Mouse (Mus musculus) forebrain, embryonic 15.5 days (tissue): Measurements from ENCODE around the gene Zc3h10. TPM values are rescaled to one million over a fixed set of nuclear protein-coding genes. Genes with fewer than 3 reads are reported as not detected.
A peak's percentile ranks its signal among the peaks of the same experiment; 100 is the strongest.

Experiments
- ATAC-seq: fragments of 200-750 bp; cut with Nextera tagmentation; replicated peaks from 2 replicates; pipeline ENCODE4 v1.8.0; 2017; ENCODE audit warnings: mild to moderate bottlenecking, moderate TSS enrichment, moderate library complexity
- H3K27ac ChIP-seq: fragments of 300-500 bp; sonication (generic); replicated peaks from 2 replicates; pipeline ENCODE4 v1.5.1; 2015; ENCODE audit warnings: mild to moderate bottlenecking, inconsistent platforms
- H3K27me3 ChIP-seq: fragments of 300-500 bp; sonication (generic); 2 replicates; pipeline ENCODE4 v1.6.1; 2015; ENCODE audit warnings: inconsistent platforms
- H3K36me3 ChIP-seq: fragments of 300-500 bp; sonication (generic); 2 replicates; pipeline ENCODE4 v1.6.1; 2015; ENCODE audit warnings: mild to moderate bottlenecking, inconsistent platforms
- H3K4me1 ChIP-seq: fragments of 300-500 bp; sonication (generic); 2 replicates; pipeline ENCODE4 v1.6.1; 2015; ENCODE audit warnings: inconsistent platforms
- H3K4me2 ChIP-seq: fragments of 300-500 bp; sonication (generic); replicated peaks from 2 replicates; pipeline ENCODE4 v1.6.1; 2015; ENCODE audit warnings: mild to moderate bottlenecking, inconsistent platforms
- H3K4me3 ChIP-seq: fragments of 300-500 bp; sonication (generic); 2 replicates; pipeline ENCODE4 v1.5.1; 2015; ENCODE audit warnings: mild to moderate bottlenecking, inconsistent platforms
- H3K9ac ChIP-seq: fragments of 300-500 bp; sonication (generic); replicated peaks from 2 replicates; pipeline ENCODE4 v1.6.1; 2015; ENCODE audit warnings: mild to moderate bottlenecking, inconsistent platforms
- H3K9me3 ChIP-seq: fragments of 300-500 bp; sonication (generic); 2 replicates; pipeline ENCODE4 v1.6.1; 2016; ENCODE audit warnings: inconsistent platforms
- WGBS: fragments of 180-500 bp; shearing (Covaris S2); methylation state at CpG from one replicate; pipeline ENCODE4 v1.1.7; 2015; ENCODE audit warnings: mixed read lengths; 5-methylcytosine and 5-hydroxymethylcytosine counted together
- polyA plus RNA-seq: library from polyadenylated mRNA; unstranded; fragments of >200 nt; fragmentation: Nextera tagmentation; extraction: Ambion mirVana; gene quantifications from 2 replicates; pipeline ENCODE4 v1.2.1, GENCODE M21; 2015

The Zc3h10 gene
- polyA plus RNA-seq, 1 experiment from 2014 or later = 24.5 TPM

- Histone ChIP-seq H3K27ac (no peak overlapping the region), H3K9me3 (no peaks in the 10 kb centered on the region), H3K27me3 (no peaks in the 10 kb centered on the region), H3K4me1 (peaks cover 15% of the 10 kb centered on the region), H3K36me3 (no peaks in the 10 kb centered on the region), H3K4me2 (no peak overlapping the region), H3K9ac (0 out of 2 replicates have a peak overlapping the region, but pooled peaks have one; percentile 8), H3K4me3 (no peak overlapping the region)
- ATAC-seq = no peak
- WGBS = 84% methylated on average over 5 of the region's 5 CpGs
Measured at GRCm38 (mm10) chr10:128502341-128502740, 45.2 kb downstream of the Zc3h10 start.

DNA sequence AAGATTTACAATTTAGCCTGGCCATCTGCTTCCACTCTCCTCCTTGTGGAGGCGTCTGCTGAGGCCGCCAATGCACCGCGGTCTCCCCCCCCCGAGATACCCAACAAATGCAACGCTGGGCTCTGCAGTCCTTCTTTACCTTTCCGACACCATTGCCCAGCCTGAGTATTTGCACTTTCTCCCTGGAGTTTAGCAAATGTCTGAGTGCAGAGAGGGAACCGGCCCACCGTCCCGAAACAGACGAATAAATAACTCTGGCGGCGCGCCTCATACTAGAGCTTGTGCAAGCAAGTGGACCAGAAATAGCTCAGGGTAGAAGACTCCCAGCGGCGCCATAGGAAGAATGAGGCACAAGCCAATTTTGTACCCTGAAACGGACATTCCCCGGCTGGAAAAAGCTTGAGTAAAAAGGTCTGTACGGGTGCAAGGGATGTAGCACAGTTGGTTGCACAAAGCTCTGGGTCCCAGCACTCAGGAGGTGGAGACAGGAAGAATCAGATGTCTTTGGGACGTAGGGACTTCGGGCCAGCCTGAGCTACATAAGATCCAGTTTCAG, 48.4 kb downstream of the Zc3h10 start:
- peak overlapping the region; percentile 79 for H3K27ac ChIP-seq
- H3K4me3 ChIP-seq = peak overlapping the region; percentile 82
- H3K9ac ChIP-seq = peak overlapping the region; percentile 55
- peaks cover 27% of the 10 kb centered on the region for H3K4me1 ChIP-seq
- no peaks in the 10 kb centered on the region for H3K9me3 ChIP-seq
- peak; percentile 17 for ATAC-seq
- H3K36me3 ChIP-seq = no peaks in the 10 kb centered on the region
- WGBS = 2% methylated on average over 21 of the region's 21 CpGs
- H3K27me3 ChIP-seq = no peaks in the 10 kb centered on the region
- peak overlapping the region; percentile 75 for H3K4me2 ChIP-seq

GRCm38 (mm10) chr10:128498590-128498989, 49.0 kb downstream of the Zc3h10 start, which contains the start of gene Myl6b:
Myl6b (minus strand) TSS chr10:128498685.
- no peaks in the 10 kb centered on the region for H3K27me3 ChIP-seq
- H3K36me3 ChIP-seq = no peaks in the 10 kb centered on the region
- peak within 1 kb of the TSS; percentile 82 for H3K4me3 ChIP-seq
- H3K4me2 ChIP-seq = peak within 1 kb of the TSS; percentile 75
- H3K9me3 ChIP-seq = no peaks in the 10 kb centered on the region
- under 1% methylated on average over 27 of the region's 27 CpGs for WGBS
- H3K27ac ChIP-seq = peak within 1 kb of the TSS; percentile 79
- peak within 1 kb of the TSS; percentile 55 for H3K9ac ChIP-seq
- ATAC-seq = peak; percentile 69
- peaks cover 27% of the 10 kb centered on the region for H3K4me1 ChIP-seq

- Histone ChIP-seq H3K27ac (no peak overlapping the region), H3K27me3 (no peaks in the 10 kb centered on the region), H3K4me2 (no peak overlapping the region), H3K9ac (no peak overlapping the region), H3K9me3 (no peaks in the 10 kb centered on the region), H3K36me3 (no peaks in the 10 kb centered on the region), H3K4me1 (peaks cover 34% of the 10 kb centered on the region), H3K4me3 (no peak overlapping the region)
- ATAC-seq = no peak
- WGBS = 45% methylated on average over 6 of the region's 6 CpGs
Measured at GRCm38 (mm10) chr10:128497134-128497737, 50.3 kb downstream of the Zc3h10 start.

- 0 out of 2 replicates have a peak, but pooled peaks cover 3% of the 10 kb centered on the region for H3K36me3 ChIP-seq
- H3K27ac ChIP-seq = no peak overlapping the region
- H3K27me3 ChIP-seq = no peaks in the 10 kb centered on the region
- no peak overlapping the region for H3K4me3 ChIP-seq
- no peak overlapping the region for H3K9ac ChIP-seq
- peaks cover 41% of the 10 kb centered on the region for H3K4me1 ChIP-seq
- no peaks in the 10 kb centered on the region for H3K9me3 ChIP-seq
- no peak for ATAC-seq
- 23% methylated on average over 6 of the region's 6 CpGs for WGBS
- no peak overlapping the region for H3K4me2 ChIP-seq
Measured at GRCm38 (mm10) chr10:128496509-128497077, 51.0 kb downstream of the Zc3h10 start.

DNA sequence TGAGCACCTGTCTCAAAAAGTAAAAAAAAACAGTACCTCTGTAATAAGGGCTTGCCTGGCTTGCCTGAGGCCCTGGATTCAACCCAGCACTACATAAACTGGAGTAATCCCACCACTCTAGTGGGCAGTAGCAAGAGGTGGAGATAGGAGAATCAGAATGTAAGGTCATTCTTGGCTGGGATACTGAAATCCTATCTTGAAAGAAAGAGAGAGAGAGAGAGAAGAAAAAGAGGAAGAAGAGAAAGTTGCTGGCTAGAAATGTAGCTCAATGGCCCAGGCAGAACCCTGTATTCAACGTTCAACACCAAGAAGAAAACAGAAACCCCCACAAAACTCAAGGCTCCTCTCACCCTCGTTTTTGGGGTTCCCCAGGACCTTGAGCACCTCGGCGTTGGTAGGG, 51.7 kb downstream of the Zc3h10 start:
- no peak overlapping the region for H3K9ac ChIP-seq
- ATAC-seq = no peak

GRCm38 (mm10) chr10:128495270-128495669, 52.3 kb downstream of the Zc3h10 start:
- no peak overlapping the region for H3K9ac ChIP-seq
- 82% methylated on average over 2 of the region's 2 CpGs for WGBS
- no peak overlapping the region for H3K4me2 ChIP-seq
- H3K27ac ChIP-seq = no peak overlapping the region
- peaks cover 15% of the 10 kb centered on the region for H3K36me3 ChIP-seq
- peak overlapping the region; percentile 74; the same call in 1 of the 2 replicates for H3K4me3 ChIP-seq
- no peaks in the 10 kb centered on the region for H3K27me3 ChIP-seq
- H3K4me1 ChIP-seq = peaks cover 50% of the 10 kb centered on the region
- no peaks in the 10 kb centered on the region for H3K9me3 ChIP-seq
- no peak for ATAC-seq

More for the DNA sequence above, 51.7 kb downstream of the Zc3h10 start:
- WGBS = 77% methylated on average over 4 of the region's 4 CpGs
- no peaks in the 10 kb centered on the region for H3K9me3 ChIP-seq
- H3K27me3 ChIP-seq = no peaks in the 10 kb centered on the region
- H3K4me2 ChIP-seq = no peak overlapping the region
- peaks cover 48% of the 10 kb centered on the region for H3K4me1 ChIP-seq
- no peak overlapping the region for H3K27ac ChIP-seq
- H3K4me3 ChIP-seq = no peak overlapping the region
- 0 out of 2 replicates have a peak, but pooled peaks cover 10% of the 10 kb centered on the region for H3K36me3 ChIP-seq

DNA sequence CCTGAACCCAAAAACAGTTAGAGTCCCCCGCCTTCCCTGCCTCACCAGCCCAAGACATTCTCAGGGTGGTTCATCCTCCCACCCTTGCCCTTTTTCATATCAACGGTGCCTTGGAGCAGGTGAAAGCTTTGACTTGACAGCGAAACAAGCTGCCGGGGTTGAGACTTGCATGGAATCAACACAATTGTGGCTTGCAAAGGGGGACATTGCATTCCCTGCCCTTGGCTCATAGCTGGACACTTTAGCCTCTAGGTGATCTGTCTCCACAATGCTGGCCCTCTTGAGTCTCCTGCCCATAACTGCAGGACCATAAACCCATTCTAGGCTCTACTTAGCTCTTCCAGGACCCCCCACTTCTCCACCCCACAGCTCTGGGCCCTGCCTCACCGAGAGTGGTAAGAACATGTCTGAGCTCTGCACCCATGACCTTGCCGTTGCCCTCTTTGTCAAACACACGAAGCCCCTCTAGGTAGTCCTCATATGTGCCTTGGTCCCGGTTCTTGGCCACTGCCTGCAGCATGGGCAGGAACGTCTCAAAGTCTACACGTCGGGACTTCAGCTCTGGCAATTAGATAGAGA, 52.8 kb downstream of the Zc3h10 start:
- peaks cover 50% of the 10 kb centered on the region for H3K4me1 ChIP-seq
- H3K4me2 ChIP-seq = peak overlapping the region; percentile 72
- peak overlapping the region; percentile 60 for H3K9ac ChIP-seq
- no peak for ATAC-seq
- no peaks in the 10 kb centered on the region for H3K9me3 ChIP-seq
- H3K4me3 ChIP-seq = peak overlapping the region; percentile 74
- 61% methylated on average over 11 of the region's 11 CpGs for WGBS
- H3K36me3 ChIP-seq = peaks cover 20% of the 10 kb centered on the region
- H3K27me3 ChIP-seq = no peaks in the 10 kb centered on the region
- H3K27ac ChIP-seq = peak overlapping the region; percentile 95

DNA sequence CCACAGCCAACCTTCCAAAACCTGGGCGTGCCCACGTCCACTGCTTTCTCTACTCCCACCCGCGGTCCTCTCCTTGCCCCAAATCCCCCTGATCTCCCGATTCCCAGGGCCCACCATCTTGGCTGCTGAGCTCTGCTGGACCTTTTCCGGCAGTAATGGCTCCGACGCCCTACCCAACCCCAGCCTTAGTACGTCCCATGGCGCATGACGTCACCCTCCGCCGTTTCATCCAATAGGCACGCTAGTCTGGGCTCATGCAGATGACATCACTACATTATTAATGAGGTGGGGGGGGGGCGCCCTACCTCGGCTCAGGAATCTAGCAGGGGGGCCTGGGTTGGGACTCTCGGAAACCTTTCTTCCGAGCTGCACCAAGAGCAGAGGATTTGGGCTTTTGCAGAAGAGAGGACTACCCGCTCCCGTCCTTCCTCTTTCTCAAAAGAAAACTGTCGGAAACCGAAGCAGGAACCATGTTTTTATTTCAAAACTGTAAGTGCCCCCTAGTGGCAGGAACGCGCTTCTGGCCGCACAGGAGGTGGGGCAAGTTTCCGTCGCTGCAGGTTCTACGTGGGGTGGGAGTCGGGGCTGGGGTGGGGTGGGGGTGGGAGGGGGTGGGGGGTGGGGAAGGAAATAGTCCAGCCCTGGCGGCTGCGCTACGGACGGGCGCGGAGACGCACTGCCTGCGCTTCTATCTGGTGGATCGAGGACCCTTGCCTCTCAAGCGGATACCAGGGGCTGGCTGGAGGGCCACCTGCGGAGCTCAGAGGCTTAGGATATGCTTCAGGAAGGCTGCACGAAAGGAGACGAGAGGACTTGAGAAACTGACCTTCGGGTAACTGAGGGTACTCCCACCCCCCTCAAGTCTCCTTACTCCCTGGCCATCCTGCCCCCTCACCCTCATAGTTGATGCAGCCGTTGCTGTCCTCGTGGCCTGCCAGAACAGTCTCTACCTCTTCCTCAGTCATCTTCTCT, 53.6 kb downstream of the Zc3h10 start, which contains the start of gene Myl6:
TSS of gene Myl6 (minus strand) at position 451 of the 972 bp plus-strand sequence.
- peak within 1 kb of the TSS; percentile 95 for H3K27ac ChIP-seq
- peak; percentile 92 for ATAC-seq
- whole genome bisulfite sequencing = under 1% methylated on average over 39 of the region's 45 CpGs
- peak within 1 kb of the TSS; percentile 74 for H3K4me3 ChIP-seq
- H3K4me2 ChIP-seq = peak within 1 kb of the TSS; percentile 72
- H3K9ac ChIP-seq = peak within 1 kb of the TSS; percentile 86
- peaks cover 44% of the 10 kb centered on the region for H3K4me1 ChIP-seq
- H3K27me3 ChIP-seq = no peaks in the 10 kb centered on the region
- H3K9me3 ChIP-seq = no peaks in the 10 kb centered on the region
- H3K36me3 ChIP-seq = peaks cover 26% of the 10 kb centered on the region

DNA sequence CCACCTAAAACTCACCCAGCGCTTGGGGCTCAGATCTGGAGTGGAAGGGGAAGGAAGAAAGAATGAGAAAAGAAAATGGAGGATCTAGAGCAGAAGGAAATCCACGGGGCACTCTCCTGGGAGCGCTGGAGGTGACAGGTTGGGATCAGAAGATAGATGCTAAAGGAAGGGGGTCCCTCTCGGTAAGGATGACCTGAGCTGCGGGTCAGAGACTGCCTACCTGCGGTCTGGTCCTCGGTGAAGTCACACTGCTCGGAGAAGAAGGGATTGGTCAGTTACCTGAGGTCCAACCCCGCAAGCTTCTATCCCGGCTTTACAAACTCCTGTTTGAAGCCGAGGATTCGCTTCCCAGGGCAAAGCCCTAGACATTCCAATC, 54.3 kb downstream of the Zc3h10 start:
- Histone ChIP-seq H3K9ac (peak overlapping the region; percentile 86), H3K4me1 (peaks cover 42% of the 10 kb centered on the region), H3K4me3 (peak overlapping the region; percentile 74), H3K27me3 (no peaks in the 10 kb centered on the region), H3K36me3 (peaks cover 33% of the 10 kb centered on the region), H3K4me2 (peak overlapping the region; percentile 72), H3K9me3 (no peaks in the 10 kb centered on the region), H3K27ac (peak overlapping the region; percentile 95)
- WGBS = under 1% methylated on average over 12 of the region's 12 CpGs
- no peak; the same call in 1 of the 2 replicates for ATAC-seq

DNA sequence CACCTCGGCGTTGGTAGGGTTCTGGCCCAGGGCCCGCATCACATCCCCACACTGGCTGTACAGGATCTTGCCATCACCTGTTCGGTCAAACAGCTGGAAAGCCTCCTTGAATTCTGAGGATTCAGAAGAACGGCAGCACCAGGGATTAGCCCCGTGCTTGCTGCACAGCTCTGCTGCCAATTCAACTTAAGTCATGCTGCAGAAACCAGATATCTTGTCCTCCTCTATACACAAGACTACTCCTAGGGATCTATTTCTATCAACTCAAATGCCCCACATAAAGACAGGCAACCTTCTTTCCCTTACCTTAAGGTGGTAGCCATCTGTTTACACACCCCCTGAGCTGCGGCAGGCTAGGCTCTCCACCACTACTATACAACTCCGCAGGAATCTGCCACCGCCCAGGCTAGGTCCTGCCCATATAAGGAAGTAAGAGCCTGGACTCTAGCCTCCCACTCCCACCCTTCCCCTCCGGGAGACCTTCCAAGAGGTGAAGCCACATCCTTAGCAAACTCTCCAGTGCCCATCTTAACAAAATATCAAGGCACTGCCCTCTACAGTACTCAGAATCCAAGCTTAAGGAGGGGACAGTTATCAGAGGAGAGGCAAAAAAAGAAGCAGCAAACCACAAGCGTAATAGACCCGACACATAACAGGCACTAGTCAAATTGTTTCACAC, 54.8 kb downstream of the Zc3h10 start:
- H3K36me3 ChIP-seq = peaks cover 39% of the 10 kb centered on the region
- peaks cover 37% of the 10 kb centered on the region for H3K4me1 ChIP-seq
- 0 out of 2 replicates have a peak, but pooled peaks have one; percentile 7 for ATAC-seq
- peak overlapping the region; percentile 72 for H3K4me2 ChIP-seq
- H3K27me3 ChIP-seq = no peaks in the 10 kb centered on the region
- no peaks in the 10 kb centered on the region for H3K9me3 ChIP-seq
- H3K4me3 ChIP-seq = peak overlapping the region; percentile 74
- 31% methylated on average over 12 of the region's 12 CpGs for WGBS
- H3K27ac ChIP-seq = peak overlapping the region; percentile 95
- H3K9ac ChIP-seq = peak overlapping the region; percentile 86
